Mouse (Mus musculus): ENCODE data around the gene Mcidas. TPM values are rescaled to one million over a fixed set of nuclear protein-coding genes. Genes with fewer than 3 reads are reported as not detected.
A peak's percentile ranks its signal among the peaks of the same experiment; 100 is the strongest.

Gene Mcidas
- 0.14 and 0.19 TPM in 2 replicates for polyA plus RNA-seq (2015; fragmentation: Nextera tagmentation; extraction: Ambion mirVana)

GRCm38 (mm10) chr13:112993531-112994152, at the start of gene Mcidas:
Gene Mcidas (plus strand): TSS chr13:112993845.

DNA sequence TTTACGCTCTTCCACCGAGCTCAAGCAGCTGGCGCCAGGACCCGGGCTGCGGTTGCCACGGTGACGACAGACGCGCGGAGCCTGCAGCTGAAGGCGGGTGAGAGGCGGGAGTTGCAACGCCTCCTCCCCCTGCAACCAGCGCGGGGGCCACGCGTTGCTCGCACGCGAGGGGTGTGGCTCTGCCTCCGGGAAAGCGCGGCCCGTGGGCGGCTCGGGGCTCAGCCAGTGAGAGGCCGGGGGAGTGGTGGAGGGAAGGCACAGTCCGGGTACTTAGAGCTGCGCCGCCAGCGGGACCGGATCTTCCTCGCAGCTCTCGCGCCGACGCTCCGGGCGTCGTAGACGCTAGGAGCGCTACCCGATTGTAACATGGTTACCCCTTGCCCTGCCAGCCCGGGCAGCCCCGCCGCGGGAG, 6.1 kb upstream of the Mcidas start, which contains the start of gene Ccno:
Ccno (plus strand) TSS at position 271 of the 412 bp plus-strand sequence.

DNA sequence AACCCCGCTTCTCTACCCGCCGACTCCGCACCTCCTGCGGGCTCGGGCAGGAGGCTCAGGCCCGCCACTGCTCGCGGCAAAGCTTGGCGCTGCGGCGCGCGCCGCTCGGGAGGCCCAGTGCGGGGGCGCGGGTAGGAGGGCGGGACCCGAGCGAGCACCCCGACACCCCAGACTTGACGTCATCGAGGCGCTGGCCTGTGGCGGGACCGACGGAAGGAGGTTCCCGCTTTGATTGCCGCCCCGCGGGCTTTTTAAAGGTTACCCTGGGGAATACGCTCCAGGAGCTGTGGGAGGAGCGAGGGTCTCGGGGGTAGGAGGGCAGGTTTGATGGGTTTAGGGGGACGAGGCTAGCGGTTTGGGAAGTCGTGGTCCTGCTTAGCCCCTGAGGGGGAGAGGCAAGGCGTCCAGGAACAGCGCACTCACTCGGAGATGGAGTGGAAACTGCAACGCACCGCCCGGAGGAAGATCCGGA, 41.3 kb downstream of the Mcidas start, which contains the start of gene Cdc20b:
Cdc20b (plus strand) TSS at position 162 of the 472 bp plus-strand sequence.

DNA sequence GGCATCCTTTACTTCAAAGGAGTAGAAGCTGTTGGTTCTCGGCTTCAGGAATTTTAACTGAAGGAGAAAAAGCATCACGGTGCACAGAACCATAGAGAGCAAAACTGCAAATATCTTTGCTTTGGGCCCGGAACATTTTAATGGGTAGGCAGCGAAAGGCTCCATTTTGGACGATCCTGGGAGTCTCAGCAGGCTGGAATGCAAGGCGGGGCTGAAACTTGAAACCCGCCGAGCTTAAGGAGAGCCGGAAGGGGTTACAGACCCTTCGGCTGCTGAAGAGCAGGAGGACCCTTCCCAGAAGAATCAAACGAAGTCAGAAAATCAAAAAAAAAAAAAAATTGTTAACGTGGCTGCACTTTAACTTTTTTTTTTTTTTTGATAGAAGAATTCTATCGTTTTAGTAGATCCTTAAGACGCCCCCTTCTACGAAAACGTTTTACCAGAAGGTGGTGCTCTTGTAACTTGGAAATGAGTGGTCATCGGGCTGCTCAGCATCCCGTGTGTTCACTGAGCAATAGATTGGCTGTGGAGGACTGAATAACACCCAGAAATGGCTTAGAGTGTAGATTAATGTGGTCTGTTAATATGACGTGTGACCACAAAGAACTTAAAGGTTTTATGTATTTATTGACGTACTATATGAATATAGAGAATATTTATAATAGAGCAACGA, 52.7 kb downstream of the Mcidas start, which contains the start of gene Gpx8:
Gpx8 (minus strand) TSS at position 200 of the 673 bp plus-strand sequence.

MicroRNA genes within 50 kb of the gene (microRNA counts, 519-probe panel; counts per million panel counts)
- microRNA mmu-miR-449a (40.5 counts per million), microRNA mmu-miR-449b (40.5 counts per million), microRNA mmu-miR-449c (40.5 counts per million)

Small RNAs within 50 kb of the gene (microRNA-seq; reads per million reads assigned to microRNA genes)
- gene Mir449a (41.8 reads per million, percentile 34 among the genes with 10 or more reads in this experiment), gene Mir449b (not detected), gene Mir449c (not detected)

Other genes with a start within 250 kb of the Mcidas start
- gene Plpp1, start 193.1 kb upstream of the Mcidas start, polyA plus RNA-seq (2015; fragmentation: Nextera tagmentation; extraction: Ambion mirVana) = 99.7 and 101 TPM in 2 replicates
- 33.9 and 36.3 TPM in 2 replicates for gene Mtrex, start 66.4 kb upstream of the Mcidas start, polyA plus RNA-seq (2015; fragmentation: Nextera tagmentation; extraction: Ambion mirVana)
- 33.0 and 34.7 TPM in 2 replicates for gene Dhx29, start 66.4 kb upstream of the Mcidas start, polyA plus RNA-seq (2015; fragmentation: Nextera tagmentation; extraction: Ambion mirVana)
- gene Ccno, start 6.0 kb upstream of the Mcidas start, polyA plus RNA-seq (2015; fragmentation: Nextera tagmentation; extraction: Ambion mirVana) = 0.36 and 0.74 TPM in 2 replicates
- gene Cdc20b, start 41.3 kb downstream of the Mcidas start, polyA plus RNA-seq (2015; fragmentation: Nextera tagmentation; extraction: Ambion mirVana) = not detected in 2 replicates
- 52.8 and 61.3 TPM in 2 replicates for gene Gpx8, start 52.6 kb downstream of the Mcidas start, polyA plus RNA-seq (2015; fragmentation: Nextera tagmentation; extraction: Ambion mirVana)
- gene Gzma, start 107.1 kb downstream of the Mcidas start, polyA plus RNA-seq (2015; fragmentation: Nextera tagmentation; extraction: Ambion mirVana) = not detected in 2 replicates
- 0.98 and 1.5 TPM in 2 replicates for gene Esm1, start 215.8 kb downstream of the Mcidas start, polyA plus RNA-seq (2015; fragmentation: Nextera tagmentation; extraction: Ambion mirVana)
- gene Gzmk, start 232.1 kb downstream of the Mcidas start, polyA plus RNA-seq (2015; fragmentation: Nextera tagmentation; extraction: Ambion mirVana) = not detected in 2 replicates

Data from neural tube, postnatal 0 days (tissue).